Mouse (Mus musculus) G1E (cell line): ENCODE data around the gene Csrnp2.

ENCODE experiments used
- GATA1 ChIP-seq: IDR thresholded peaks from 2 replicates; pipeline ENCODE4 v1.6.1; 2012; ENCODE audit warnings: borderline replicate concordance, low read length, inconsistent platforms, mixed read lengths
- TAL1 ChIP-seq: conservative IDR thresholded peaks from 2 replicates; pipeline ENCODE4 v1.6.1; 2012; ENCODE audit warnings: low read depth, low read length, inconsistent platforms, mixed read lengths

DNA sequence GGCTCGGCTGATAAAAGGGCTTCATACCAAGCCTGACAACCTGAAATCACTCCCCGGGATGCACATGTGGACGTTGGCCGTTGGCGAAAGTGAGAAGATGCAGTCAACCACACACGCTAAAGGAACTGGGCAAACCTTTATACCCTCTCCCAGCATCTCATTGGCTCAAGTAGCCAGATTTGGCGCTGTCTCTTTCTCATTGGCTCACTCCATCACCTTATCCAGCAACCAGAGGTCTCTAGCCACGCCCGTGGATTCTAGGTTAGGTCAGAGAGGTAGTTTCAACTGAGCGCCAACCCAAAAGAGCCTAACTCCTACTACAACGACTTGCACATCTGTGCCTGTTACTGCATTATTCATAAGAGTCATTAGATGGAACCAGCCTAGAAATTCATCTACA lies 42.8 kb downstream of the Csrnp2 start:
- no peak for TF ChIP-seq TAL1
- TF ChIP-seq GATA1 = no peak
